Mouse (Mus musculus): ENCODE measurements around the gene Msi2. TPM values are rescaled to one million over a fixed set of nuclear protein-coding genes. Genes with fewer than 3 reads are reported as not detected.

The Msi2 gene
- total and polyA plus RNA-seq, 2 experiments from 2014 or later = 26.9 to 133 TPM

- no peak for DNase-seq (ENCODE audit: low spot score)
- H3K4me1 ChIP-seq (ENCODE audit: insufficient read depth, low read length) = peaks cover 6% of the 10 kb centered on the region; the same call in 1 of the 2 replicates
- 0 out of 2 replicates have a peak overlapping the region, but pooled peaks have one; percentile 40 for H3K4me2 ChIP-seq (ENCODE audit: low read depth, low read length, poor library complexity, severe bottlenecking)
- no peak overlapping the region for H3K4me3 ChIP-seq (ENCODE audit: low read depth, low read length)
- 0 out of 2 replicates have a peak, but pooled peaks cover 2% of the 10 kb centered on the region for H3K36me3 ChIP-seq (ENCODE audit: insufficient read depth, low read length)
- no peaks in the 10 kb centered on the region for H3K27me3 ChIP-seq (ENCODE audit: insufficient read depth, low read length)
- WGBS = 21% methylated on average over 3 of the region's 3 CpGs
- H3K27ac ChIP-seq (ENCODE audit: low read depth, low read length) = no peak overlapping the region
- no peak for TF ChIP-seq CTCF (IDR thresholded peaks at IDR 0.05)
- no peak for ATAC-seq (ENCODE audit: low FRiP score)
- H3K9me3 ChIP-seq (ENCODE audit: low read length) = no peaks in the 10 kb centered on the region
- H3K9ac ChIP-seq (replicated peaks; ENCODE audit: low read length, poor library complexity, severe bottlenecking) = no peak overlapping the region
These were observed 370.3 kb downstream of the Msi2 start for GRCm38 (mm10) chr11:88348056-88348455.

GRCm38 (mm10) chr11:88346066-88346465 lies 372.2 kb downstream of the Msi2 start:
- no peak for ATAC-seq (ENCODE audit: low FRiP score)
- H3K36me3 ChIP-seq (ENCODE audit: insufficient read depth, low read length) = 0 out of 2 replicates have a peak, but pooled peaks cover 2% of the 10 kb centered on the region
- H3K4me2 ChIP-seq (ENCODE audit: low read depth, low read length, poor library complexity, severe bottlenecking) = no peak overlapping the region
- H3K9me3 ChIP-seq (ENCODE audit: low read length) = no peaks in the 10 kb centered on the region
- no peak overlapping the region for H3K9ac ChIP-seq (replicated peaks; ENCODE audit: low read length, poor library complexity, severe bottlenecking)
- DNase-seq (ENCODE audit: low spot score) = no peak
- 77% methylated on average over 5 of the region's 5 CpGs for WGBS
- H3K27ac ChIP-seq (ENCODE audit: low read depth, low read length) = no peak overlapping the region
- H3K4me3 ChIP-seq (ENCODE audit: low read depth, low read length) = no peak overlapping the region
- no peaks in the 10 kb centered on the region for H3K27me3 ChIP-seq (ENCODE audit: insufficient read depth, low read length)
- TF ChIP-seq CTCF (IDR thresholded peaks at IDR 0.05) = no peak
- H3K4me1 ChIP-seq (ENCODE audit: insufficient read depth, low read length) = peaks cover 6% of the 10 kb centered on the region; the same call in 1 of the 2 replicates

GRCm38 (mm10) chr11:88337926-88338325 lies 380.4 kb downstream of the Msi2 start:
- Histone ChIP-seq H3K4me1 (ENCODE audit: insufficient read depth, low read length) (no peaks in the 10 kb centered on the region), H3K27me3 (ENCODE audit: insufficient read depth, low read length) (no peaks in the 10 kb centered on the region), H3K4me3 (ENCODE audit: low read depth, low read length) (no peak overlapping the region), H3K9me3 (ENCODE audit: low read length) (no peaks in the 10 kb centered on the region), H3K36me3 (ENCODE audit: insufficient read depth, low read length) (no peaks in the 10 kb centered on the region), H3K27ac (ENCODE audit: low read depth, low read length) (no peak overlapping the region), H3K4me2 (ENCODE audit: low read depth, low read length, poor library complexity, severe bottlenecking) (no peak overlapping the region), H3K9ac (replicated peaks; ENCODE audit: low read length, poor library complexity, severe bottlenecking) (no peak overlapping the region)
- TF ChIP-seq CTCF (IDR thresholded peaks at IDR 0.05) = no peak
- WGBS = 94% methylated on average over 3 of the region's 3 CpGs
- ATAC-seq (ENCODE audit: low FRiP score) (no peak), DNase-seq (ENCODE audit: low spot score) (no peak)

GRCm38 (mm10) chr11:88334893-88335292 lies 383.4 kb downstream of the Msi2 start:
- no peaks in the 10 kb centered on the region for H3K27me3 ChIP-seq (ENCODE audit: insufficient read depth, low read length)
- H3K4me2 ChIP-seq (ENCODE audit: low read depth, low read length, poor library complexity, severe bottlenecking) = no peak overlapping the region
- H3K4me1 ChIP-seq (ENCODE audit: insufficient read depth, low read length) = no peaks in the 10 kb centered on the region
- H3K9ac ChIP-seq (replicated peaks; ENCODE audit: low read length, poor library complexity, severe bottlenecking) = no peak overlapping the region
- H3K9me3 ChIP-seq (ENCODE audit: low read length) = no peaks in the 10 kb centered on the region
- WGBS = 29% methylated on average over 5 of the region's 5 CpGs
- H3K27ac ChIP-seq (ENCODE audit: low read depth, low read length) = no peak overlapping the region
- TF ChIP-seq CTCF (IDR thresholded peaks at IDR 0.05) = no peak
- H3K4me3 ChIP-seq (ENCODE audit: low read depth, low read length) = no peak overlapping the region
- no peak for ATAC-seq (ENCODE audit: low FRiP score)
- H3K36me3 ChIP-seq (ENCODE audit: insufficient read depth, low read length) = no peaks in the 10 kb centered on the region
- no peak for DNase-seq (ENCODE audit: low spot score)

GRCm38 (mm10) chr11:88332309-88332934 lies 385.9 kb downstream of the Msi2 start:
- no peak for TF ChIP-seq CTCF (IDR thresholded peaks at IDR 0.05)
- no peak overlapping the region for H3K9ac ChIP-seq (replicated peaks; ENCODE audit: low read length, poor library complexity, severe bottlenecking)
- 70% methylated on average over 8 of the region's 8 CpGs for WGBS
- H3K27me3 ChIP-seq (ENCODE audit: insufficient read depth, low read length) = no peaks in the 10 kb centered on the region
- no peak for DNase-seq (ENCODE audit: low spot score)
- H3K36me3 ChIP-seq (ENCODE audit: insufficient read depth, low read length) = no peaks in the 10 kb centered on the region
- no peaks in the 10 kb centered on the region for H3K9me3 ChIP-seq (ENCODE audit: low read length)
- H3K4me2 ChIP-seq (ENCODE audit: low read depth, low read length, poor library complexity, severe bottlenecking) = no peak overlapping the region
- H3K4me1 ChIP-seq (ENCODE audit: insufficient read depth, low read length) = no peaks in the 10 kb centered on the region
- H3K4me3 ChIP-seq (ENCODE audit: low read depth, low read length) = no peak overlapping the region
- no peak overlapping the region for H3K27ac ChIP-seq (ENCODE audit: low read depth, low read length)
- ATAC-seq (ENCODE audit: low FRiP score) = no peak

- H3K36me3 ChIP-seq (ENCODE audit: insufficient read depth, low read length) = no peaks in the 10 kb centered on the region
- H3K27me3 ChIP-seq (ENCODE audit: insufficient read depth, low read length) = no peaks in the 10 kb centered on the region
- no peak for TF ChIP-seq CTCF (IDR thresholded peaks at IDR 0.05)
- WGBS = 87% methylated on average over 8 of the region's 8 CpGs
- H3K27ac ChIP-seq (ENCODE audit: low read depth, low read length) = no peak overlapping the region
- ATAC-seq (ENCODE audit: low FRiP score) (no peak), DNase-seq (ENCODE audit: low spot score) (no peak)
- no peak overlapping the region for H3K4me3 ChIP-seq (ENCODE audit: low read depth, low read length)
- H3K4me2 ChIP-seq (ENCODE audit: low read depth, low read length, poor library complexity, severe bottlenecking) = no peak overlapping the region
- H3K9me3 ChIP-seq (ENCODE audit: low read length) = no peaks in the 10 kb centered on the region
- H3K9ac ChIP-seq (replicated peaks; ENCODE audit: low read length, poor library complexity, severe bottlenecking) = no peak overlapping the region
- H3K4me1 ChIP-seq (ENCODE audit: insufficient read depth, low read length) = no peaks in the 10 kb centered on the region
These were observed 386.6 kb downstream of the Msi2 start for GRCm38 (mm10) chr11:88331722-88332121.
